Mouse (Mus musculus) cerebellum, adult 9-11 months (tissue): ENCODE measurements around the gene Zfp987.
"Not testable (repeated sequence)": the region's sequence is repeated elsewhere in the genome, so short reads cannot be mapped to it uniquely, and the experiment has no call there.

Experiments
- DNase-seq: peaks from one replicate; pipeline ENCODE4 v3.0.0; 2022

The Zfp987 gene

GRCm38 (mm10) chr4:146096998-146097397 is at the start of gene Zfp987:
TSS of gene Zfp987 (plus strand) at chr4:146097298.
- not testable (repeated sequence) for DNase-seq

GRCm38 (mm10) chr4:146052536-146052935 is 44.6 kb upstream of the Zfp987 start:
- DNase-seq = not testable (repeated sequence)

GRCm38 (mm10) chr4:146053445-146053844 is 43.7 kb upstream of the Zfp987 start:
- not testable (repeated sequence) for DNase-seq

GRCm38 (mm10) chr4:146055335-146055734 is 41.8 kb upstream of the Zfp987 start:
- DNase-seq = no peak

GRCm38 (mm10) chr4:146058646-146059045 is 38.5 kb upstream of the Zfp987 start:
- not testable (repeated sequence) for DNase-seq

- not testable (repeated sequence) for DNase-seq
Measured at GRCm38 (mm10) chr4:146059078-146059477, 38.0 kb upstream of the Zfp987 start.

- DNase-seq = not testable (repeated sequence)
Measured at GRCm38 (mm10) chr4:146059974-146060693, 37.0 kb upstream of the Zfp987 start.

GRCm38 (mm10) chr4:146061082-146061481 is 36.0 kb upstream of the Zfp987 start:
- DNase-seq = not testable (repeated sequence)

GRCm38 (mm10) chr4:146062021-146062420 is 35.1 kb upstream of the Zfp987 start:
- DNase-seq = not testable (repeated sequence)

- DNase-seq = not testable (repeated sequence)
Measured at GRCm38 (mm10) chr4:146063001-146063400, 34.1 kb upstream of the Zfp987 start.

- DNase-seq = not testable (repeated sequence)
Measured at GRCm38 (mm10) chr4:146063621-146064020, 33.5 kb upstream of the Zfp987 start.

- not testable (repeated sequence) for DNase-seq
Measured at GRCm38 (mm10) chr4:146064807-146065206, 32.3 kb upstream of the Zfp987 start.

- DNase-seq = not testable (repeated sequence)
Measured at GRCm38 (mm10) chr4:146066932-146067580, 30.0 kb upstream of the Zfp987 start.

GRCm38 (mm10) chr4:146067594-146067993 is 29.5 kb upstream of the Zfp987 start:
- not testable (repeated sequence) for DNase-seq

- not testable (repeated sequence) for DNase-seq
Measured at GRCm38 (mm10) chr4:146073264-146073663, 23.8 kb upstream of the Zfp987 start.

GRCm38 (mm10) chr4:146101448-146101847 is 4.3 kb downstream of the Zfp987 start:
- DNase-seq = not testable (repeated sequence)

GRCm38 (mm10) chr4:146156524-146156923 is 59.4 kb downstream of the Zfp987 start, which contains the start of gene Zfp600:
TSS of gene Zfp600 (plus strand) at chr4:146156824.
- not testable (repeated sequence) for DNase-seq

GRCm38 (mm10) chr4:146162893-146163292 is 65.8 kb downstream of the Zfp987 start:
- not testable (repeated sequence) for DNase-seq

- not testable (repeated sequence) for DNase-seq
Measured at GRCm38 (mm10) chr4:146167202-146167832, 70.2 kb downstream of the Zfp987 start.

- DNase-seq = not testable (repeated sequence)
Measured at GRCm38 (mm10) chr4:146167879-146168532, 70.9 kb downstream of the Zfp987 start.

- DNase-seq = not testable (repeated sequence)
Measured at GRCm38 (mm10) chr4:146168730-146169215, 71.7 kb downstream of the Zfp987 start.

- DNase-seq = peak; percentile 10
Measured at GRCm38 (mm10) chr4:146173378-146174226, 76.5 kb downstream of the Zfp987 start.
